Mouse (Mus musculus) hindbrain, postnatal 0 days (tissue): ENCODE data around the gene Gm49373. TPM values are rescaled to one million over a fixed set of nuclear protein-coding genes. Genes with fewer than 3 reads are reported as not detected.

Experiments
- ATAC-seq: fragments of 200-750 bp; cut with Nextera tagmentation; 2 replicates; pipeline ENCODE4 v1.8.0; 2017; ENCODE audit warnings: mild to moderate bottlenecking, moderate TSS enrichment, moderate library complexity
- DNase-seq: peaks from one replicate; pipeline ENCODE4 v3.0.0-alpha.2; 2015; ENCODE audit warnings: low spot score
- H3K27ac ChIP-seq: fragments of 300-500 bp; sonication (generic); 2 replicates; pipeline ENCODE4 v1.5.1; 2014; ENCODE audit warnings: mild to moderate bottlenecking
- H3K27me3 ChIP-seq: fragments of 300-500 bp; sonication (generic); 2 replicates; pipeline ENCODE4 v1.6.1; 2014; ENCODE audit warnings: low read length, mixed read lengths; ENCODE audit not compliant: insufficient read depth
- H3K36me3 ChIP-seq: fragments of 300-500 bp; sonication (generic); 2 replicates; pipeline ENCODE4 v1.6.1; 2014; ENCODE audit warnings: low read length, mixed read lengths; ENCODE audit not compliant: insufficient read depth
- H3K4me1 ChIP-seq: fragments of 300-500 bp; sonication (generic); 2 replicates; pipeline ENCODE4 v1.6.1; 2014; ENCODE audit warnings: antibody characterized with exemption, low read length, mixed read lengths; ENCODE audit not compliant: insufficient read depth
- H3K4me2 ChIP-seq: fragments of 300-500 bp; sonication (generic); 2 replicates; pipeline ENCODE4 v1.6.1; 2014; ENCODE audit warnings: low read depth, mild to moderate bottlenecking, low read length, moderate library complexity, mixed read lengths
- H3K4me3 ChIP-seq: fragments of 300-500 bp; sonication (generic); 2 replicates; pipeline ENCODE4 v1.5.1; 2014; ENCODE audit warnings: low read length
- H3K9ac ChIP-seq: fragments of 300-500 bp; sonication (generic); replicated peaks from 2 replicates; pipeline ENCODE4 v1.6.1; 2014; ENCODE audit warnings: mild to moderate bottlenecking, low read length, moderate library complexity, mixed read lengths
- H3K9me3 ChIP-seq: fragments of 300-500 bp; sonication (generic); 2 replicates; pipeline ENCODE4 v1.6.1; 2016; ENCODE audit warnings: low read length, mixed read lengths
- CTCF ChIP-seq: IDR thresholded peaks from 2 replicates; pipeline ENCODE4 v1.5.1; 2016; ENCODE audit warnings: antibody characterized with exemption, control low read depth, low read depth
- WGBS: fragments of 180-500 bp; shearing (Covaris S2); extraction: QIAGEN DNeasy Blood & Tissue Kit; methylation state at CpG from one replicate; pipeline ENCODE4 v1.1.7; 2014; 5-methylcytosine and 5-hydroxymethylcytosine counted together
- polyA plus RNA-seq: library from polyadenylated mRNA; unstranded; fragments of >200 nt; fragmentation: Nextera tagmentation; extraction: Ambion mirVana; gene quantifications from 2 replicates; pipeline ENCODE4 v1.2.1, GENCODE M21; 2015
- total RNA-seq: library from RNA; depleted of rRNA; stranded (reverse); fragments of >200 nt; gene quantifications from 2 replicates; pipeline ENCODE4 v1.2.3, GENCODE M21; 2014

The Gm49373 gene
- total and polyA plus RNA-seq, 2 experiments from 2014 or later = 0.48 to 0.73 TPM

- no peak overlapping the region for H3K4me3 ChIP-seq
- H3K27ac ChIP-seq = no peak overlapping the region
- H3K9me3 ChIP-seq = no peaks in the 10 kb centered on the region
- no peak for ATAC-seq
- H3K36me3 ChIP-seq = peaks cover 63% of the 10 kb centered on the region
- H3K9ac ChIP-seq = no peak overlapping the region
- no peak overlapping the region for H3K4me2 ChIP-seq
- 63% methylated on average over 9 of the region's 9 CpGs for WGBS
- no peak for TF ChIP-seq CTCF
- DNase-seq = no peak
- no peaks in the 10 kb centered on the region for H3K4me1 ChIP-seq
- no peaks in the 10 kb centered on the region for H3K27me3 ChIP-seq
Observed at GRCm38 (mm10) chr9:21081127-21081526, 8.2 kb upstream of the Gm49373 start.

- TF ChIP-seq CTCF = no peak
- H3K4me3 ChIP-seq = no peak overlapping the region
- ATAC-seq (no peak), DNase-seq (no peak)
- H3K9ac ChIP-seq = no peak overlapping the region
- 83% methylated on average over 3 of the region's 3 CpGs for WGBS
- H3K9me3 ChIP-seq = no peaks in the 10 kb centered on the region
- no peak overlapping the region for H3K27ac ChIP-seq
- no peak overlapping the region for H3K4me2 ChIP-seq
- peaks cover 15% of the 10 kb centered on the region; the same call in 1 of the 2 replicates for H3K4me1 ChIP-seq
- H3K27me3 ChIP-seq = no peaks in the 10 kb centered on the region
- peaks cover 34% of the 10 kb centered on the region for H3K36me3 ChIP-seq
Observed at GRCm38 (mm10) chr9:21075625-21076024, 2.7 kb upstream of the Gm49373 start.

- no peaks in the 10 kb centered on the region for H3K27me3 ChIP-seq
- H3K9me3 ChIP-seq = no peaks in the 10 kb centered on the region
- no peak for TF ChIP-seq CTCF
- ATAC-seq (no peak), DNase-seq (no peak)
- H3K4me2 ChIP-seq = no peak overlapping the region
- H3K4me1 ChIP-seq = peaks cover 15% of the 10 kb centered on the region; the same call in 1 of the 2 replicates
- H3K4me3 ChIP-seq = no peak overlapping the region
- no peak overlapping the region for H3K9ac ChIP-seq
- peaks cover 20% of the 10 kb centered on the region for H3K36me3 ChIP-seq
- 66% methylated on average over 1 of the region's 1 CpGs for WGBS
- H3K27ac ChIP-seq = no peak overlapping the region
Observed at GRCm38 (mm10) chr9:21074173-21074572, 1.3 kb upstream of the Gm49373 start.

- Histone ChIP-seq H3K36me3 (peaks cover 10% of the 10 kb centered on the region; the same call in 1 of the 2 replicates), H3K4me2 (peak overlapping the region; percentile 99), H3K27me3 (no peaks in the 10 kb centered on the region), H3K4me3 (peak overlapping the region; percentile 84), H3K4me1 (peaks cover 15% of the 10 kb centered on the region; the same call in 1 of the 2 replicates), H3K9me3 (no peaks in the 10 kb centered on the region), H3K27ac (peak overlapping the region; percentile 77; the same call in 1 of the 2 replicates), H3K9ac (peak overlapping the region; percentile 88)
- ATAC-seq = 0 out of 2 replicates have a peak, but pooled peaks have one; percentile 1
- TF ChIP-seq CTCF = no peak
- 22% methylated on average over 4 of the region's 4 CpGs for WGBS
- DNase-seq = no peak
Observed at GRCm38 (mm10) chr9:21072641-21073040, 255 bp downstream of the Gm49373 start.

GRCm38 (mm10) chr9:21067006-21067684 lies 5.8 kb downstream of the Gm49373 start, which contains the start of gene Zglp1:
TSS of gene Zglp1 (minus strand) at chr9:21067093.
- no peak for TF ChIP-seq CTCF
- H3K9ac ChIP-seq = no peak within 1 kb of the TSS
- no peak within 1 kb of the TSS for H3K4me3 ChIP-seq
- no peaks in the 10 kb centered on the region for H3K27me3 ChIP-seq
- DNase-seq (no peak), ATAC-seq (peak; percentile 28; the same call in 1 of the 2 replicates)
- 92% methylated on average over 26 of the region's 27 CpGs for WGBS
- peaks cover 13% of the 10 kb centered on the region for H3K36me3 ChIP-seq
- no peaks in the 10 kb centered on the region for H3K9me3 ChIP-seq
- H3K27ac ChIP-seq = no peak within 1 kb of the TSS
- H3K4me2 ChIP-seq = no peak within 1 kb of the TSS
- H3K4me1 ChIP-seq = 0 out of 2 replicates have a peak, but pooled peaks cover 4% of the 10 kb centered on the region

GRCm38 (mm10) chr9:21062928-21063327 lies 10.0 kb downstream of the Gm49373 start:
- H3K36me3 ChIP-seq = peaks cover 13% of the 10 kb centered on the region
- no peak for TF ChIP-seq CTCF
- no peaks in the 10 kb centered on the region for H3K9me3 ChIP-seq
- 91% methylated on average over 2 of the region's 2 CpGs for WGBS
- ATAC-seq (no peak; the same call in 1 of the 2 replicates), DNase-seq (no peak)
- no peaks in the 10 kb centered on the region for H3K27me3 ChIP-seq
- no peak overlapping the region for H3K4me3 ChIP-seq
- no peak overlapping the region for H3K27ac ChIP-seq
- H3K4me1 ChIP-seq = no peaks in the 10 kb centered on the region
- no peak overlapping the region for H3K9ac ChIP-seq
- H3K4me2 ChIP-seq = no peak overlapping the region

- no peak overlapping the region for H3K27ac ChIP-seq
- 67% methylated on average over 10 of the region's 10 CpGs for WGBS
- no peaks in the 10 kb centered on the region for H3K36me3 ChIP-seq
- H3K9ac ChIP-seq = no peak overlapping the region
- H3K27me3 ChIP-seq = no peaks in the 10 kb centered on the region
- H3K4me3 ChIP-seq = no peak overlapping the region
- DNase-seq (no peak), ATAC-seq (no peak)
- no peak for TF ChIP-seq CTCF
- H3K9me3 ChIP-seq = no peaks in the 10 kb centered on the region
- no peaks in the 10 kb centered on the region for H3K4me1 ChIP-seq
- no peak overlapping the region for H3K4me2 ChIP-seq
Observed at GRCm38 (mm10) chr9:21051578-21051977, 21.3 kb downstream of the Gm49373 start.
